Mouse (Mus musculus) G1E (cell line): Measurements from ENCODE around the gene Srebf2.

ENCODE experiments used
- CTCF ChIP-seq: IDR thresholded peaks from 2 replicates; pipeline ENCODE4 v1.5.1; 2012; ENCODE audit warnings: low read depth, low read length, inconsistent platforms, mixed read lengths
- GATA1 ChIP-seq: IDR thresholded peaks from 2 replicates; pipeline ENCODE4 v1.6.1; 2012; ENCODE audit warnings: borderline replicate concordance, low read length, inconsistent platforms, mixed read lengths

GRCm38 (mm10) chr15:82247131-82247776, 100.3 kb downstream of the Srebf2 start:
- TF ChIP-seq GATA1 (no peak), CTCF (no peak)
